Mouse (Mus musculus) intestine, postnatal 0 days (tissue): ENCODE data around the gene Slc5a6. TPM values are rescaled to one million over a fixed set of nuclear protein-coding genes. Genes with fewer than 3 reads are reported as not detected.

Source experiments
- ATAC-seq: fragments of 200-750 bp; cut with Nextera tagmentation; 2 replicates; pipeline ENCODE4 v1.8.0; 2017; ENCODE audit warnings: mild to moderate bottlenecking, moderate TSS enrichment, moderate library complexity
- H3K27ac ChIP-seq: fragments of 300-500 bp; sonication (generic); 2 replicates; pipeline ENCODE4 v1.5.1; 2014; ENCODE audit warnings: mild to moderate bottlenecking, low read depth, low read length, moderate library complexity
- H3K27me3 ChIP-seq: fragments of 300-500 bp; sonication (generic); replicated peaks from 2 replicates; pipeline ENCODE4 v1.6.1; 2014; ENCODE audit warnings: low read length, mixed read lengths; ENCODE audit not compliant: control insufficient read depth, insufficient read depth
- H3K36me3 ChIP-seq: fragments of 300-500 bp; sonication (generic); 2 replicates; pipeline ENCODE4 v1.6.1; 2014; ENCODE audit warnings: mild to moderate bottlenecking, moderate library complexity; ENCODE audit not compliant: control insufficient read depth, insufficient read depth
- H3K4me1 ChIP-seq: fragments of 300-500 bp; sonication (generic); replicated peaks from 2 replicates; pipeline ENCODE4 v1.6.1; 2014; ENCODE audit warnings: antibody characterized with exemption, low read length, mixed read lengths; ENCODE audit not compliant: control insufficient read depth, insufficient read depth
- H3K4me2 ChIP-seq: fragments of 300-500 bp; sonication (generic); replicated peaks from 2 replicates; pipeline ENCODE4 v1.6.1; 2014; ENCODE audit warnings: low read depth, mild to moderate bottlenecking, moderate library complexity
- H3K4me3 ChIP-seq: fragments of 300-500 bp; sonication (generic); 2 replicates; pipeline ENCODE4 v1.5.1; 2014; ENCODE audit warnings: low read depth, low read length
- H3K9ac ChIP-seq: fragments of 300-500 bp; sonication (generic); 2 replicates; pipeline ENCODE4 v1.6.1; 2014; ENCODE audit warnings: mild to moderate bottlenecking, low read depth, low read length
- H3K9me3 ChIP-seq: fragments of 300-500 bp; sonication (generic); 2 replicates; pipeline ENCODE4 v1.6.1; 2016; ENCODE audit warnings: mixed run types; ENCODE audit not compliant: control insufficient read depth
- CTCF ChIP-seq: sonication (generic); IDR thresholded peaks from 2 replicates; pipeline ENCODE4 v1.5.1; 2016; ENCODE audit warnings: low read depth, mild to moderate bottlenecking, control low read depth, antibody characterized with exemption, moderate library complexity
- WGBS: fragments of 180-500 bp; shearing (Covaris S2); extraction: QIAGEN DNeasy Blood & Tissue Kit; methylation state at CpG from one replicate; pipeline ENCODE4 v1.1.7; 2014; 5-methylcytosine and 5-hydroxymethylcytosine counted together
- polyA plus RNA-seq: library from polyadenylated mRNA; unstranded; fragments of >200 nt; fragmentation: Nextera tagmentation; extraction: Ambion mirVana; gene quantifications from 2 replicates; pipeline ENCODE4 v1.2.1, GENCODE M21; 2015

Gene Slc5a6
- polyA plus RNA-seq, 1 experiment from 2014 or later, result 18.0 TPM

DNA sequence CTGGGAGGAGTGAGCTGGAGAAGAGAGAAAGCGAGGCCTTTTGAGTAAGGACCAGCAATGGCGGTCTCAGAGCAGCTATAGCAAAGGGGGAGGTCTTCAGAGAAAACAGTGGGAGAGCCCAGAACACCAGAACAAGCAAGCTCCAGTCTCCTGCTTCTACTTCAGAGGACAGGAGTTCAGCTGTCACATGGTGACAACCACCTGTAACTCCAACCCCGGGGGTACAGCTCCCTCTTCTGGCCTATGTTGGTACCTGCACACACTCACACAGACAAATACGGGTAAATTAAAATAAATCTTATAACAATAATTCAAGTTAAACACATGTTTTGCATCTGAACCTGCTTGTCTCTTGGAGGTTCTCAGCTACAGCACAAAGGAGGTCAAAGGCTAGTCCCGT is 50.4 kb downstream of the Slc5a6 start:
- ATAC-seq, result peak; percentile 34; the same call in 1 of the 2 replicates
- 29% methylated on average over 5 of the region's 5 CpGs for WGBS
- H3K36me3 ChIP-seq, result no peaks in the 10 kb centered on the region

DNA sequence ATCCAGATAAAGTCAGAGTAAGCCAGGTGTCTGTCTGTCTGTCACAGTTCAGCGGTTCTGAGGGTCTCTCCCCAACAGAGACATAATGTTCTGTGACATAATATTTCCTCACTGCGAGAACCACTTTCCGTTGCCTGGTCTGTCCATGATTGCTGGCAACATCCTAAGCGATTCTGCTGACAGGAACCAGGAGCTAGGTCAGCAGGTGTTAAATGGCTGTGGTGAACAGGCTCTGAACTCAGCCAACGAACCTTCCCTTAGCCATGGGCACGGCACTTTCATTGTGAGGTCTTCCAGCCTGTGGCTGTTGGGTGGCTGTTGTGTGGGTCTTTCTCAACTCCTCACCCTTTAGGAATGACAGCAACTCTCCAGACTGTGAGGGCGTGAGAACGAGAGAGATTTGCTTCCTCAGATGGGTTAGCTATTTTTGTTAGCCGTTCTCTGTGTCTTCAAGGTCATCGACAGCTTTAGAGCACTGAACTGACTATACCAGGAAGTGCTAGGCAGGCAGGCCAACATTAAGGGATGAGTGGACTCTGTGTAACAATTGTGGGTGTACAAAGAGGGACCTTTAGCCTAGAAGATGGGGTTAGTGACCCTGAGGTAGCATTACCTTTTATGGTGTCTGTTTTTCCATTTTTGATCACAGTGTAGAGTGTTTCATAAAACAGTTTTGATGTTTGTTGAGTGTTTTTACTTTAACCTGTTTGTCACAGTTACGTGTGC is 53.7 kb downstream of the Slc5a6 start:
- H3K4me1 ChIP-seq, result no peaks in the 10 kb centered on the region
- WGBS, result 59% methylated on average over 11 of the region's 11 CpGs
- no peak overlapping the region for H3K4me2 ChIP-seq
- H3K36me3 ChIP-seq, result no peaks in the 10 kb centered on the region
- H3K27ac ChIP-seq, result 0 out of 2 replicates have a peak overlapping the region, but pooled peaks have one; percentile 28
- peak; percentile 78 for ATAC-seq
- H3K4me3 ChIP-seq, result no peak overlapping the region
- no peak for TF ChIP-seq CTCF
- H3K9ac ChIP-seq, result no peak overlapping the region
- H3K27me3 ChIP-seq, result no peaks in the 10 kb centered on the region
- no peaks in the 10 kb centered on the region for H3K9me3 ChIP-seq

More for the DNA sequence above, 50.4 kb downstream of the Slc5a6 start:
- Histone ChIP-seq H3K4me2 (no peak overlapping the region), H3K9me3 (no peaks in the 10 kb centered on the region), H3K27me3 (no peaks in the 10 kb centered on the region), H3K4me1 (no peaks in the 10 kb centered on the region), H3K9ac (no peak overlapping the region), H3K27ac (no peak overlapping the region), H3K4me3 (no peak overlapping the region)
- peak; percentile 88 for TF ChIP-seq CTCF

GRCm38 (mm10) chr5:30994074-30994473 is 54.6 kb downstream of the Slc5a6 start:
- Histone ChIP-seq H3K4me3 (no peak overlapping the region), H3K9me3 (no peaks in the 10 kb centered on the region), H3K4me2 (no peak overlapping the region), H3K36me3 (no peaks in the 10 kb centered on the region), H3K27me3 (no peaks in the 10 kb centered on the region), H3K4me1 (no peaks in the 10 kb centered on the region), H3K9ac (no peak overlapping the region), H3K27ac (no peak overlapping the region)
- 70% methylated on average over 3 of the region's 3 CpGs for WGBS
- no peak for TF ChIP-seq CTCF
- no peak for ATAC-seq

GRCm38 (mm10) chr5:30992980-30993676 is 55.6 kb downstream of the Slc5a6 start:
- TF ChIP-seq CTCF, result no peak
- H3K4me1 ChIP-seq, result no peaks in the 10 kb centered on the region
- no peaks in the 10 kb centered on the region for H3K9me3 ChIP-seq
- 72% methylated on average over 5 of the region's 5 CpGs for WGBS
- no peak overlapping the region for H3K9ac ChIP-seq
- H3K4me3 ChIP-seq, result no peak overlapping the region
- no peaks in the 10 kb centered on the region for H3K36me3 ChIP-seq
- H3K27ac ChIP-seq, result no peak overlapping the region
- ATAC-seq, result no peak
- no peaks in the 10 kb centered on the region for H3K27me3 ChIP-seq
- no peak overlapping the region for H3K4me2 ChIP-seq

Other genes with a start within 250 kb of the Slc5a6 start
- 25.3 and 25.5 TPM in 2 replicates for gene Mapre3, start 234.3 kb downstream of the Slc5a6 start, polyA plus RNA-seq
- 46.1 and 47.6 TPM in 2 replicates for gene Tmem214, start 180.9 kb downstream of the Slc5a6 start, polyA plus RNA-seq
- 5.5 and 6.5 TPM in 2 replicates for gene Agbl5, start 160.2 kb downstream of the Slc5a6 start, polyA plus RNA-seq
- gene Ost4, start 141.1 kb downstream of the Slc5a6 start, polyA plus RNA-seq, result 458 and 495 TPM in 2 replicates
- gene Emilin1, start 135.5 kb downstream of the Slc5a6 start, polyA plus RNA-seq, result 63.2 and 63.7 TPM in 2 replicates
- gene Khk, start 127.5 kb downstream of the Slc5a6 start, polyA plus RNA-seq, result 89.6 and 97.9 TPM in 2 replicates
- gene Cgref1, start 103.3 kb downstream of the Slc5a6 start, polyA plus RNA-seq, result 535 and 618 TPM in 2 replicates
- gene Preb, start 88.6 kb downstream of the Slc5a6 start, polyA plus RNA-seq, result 150 and 161 TPM in 2 replicates
- 1.8 and 2.3 TPM in 2 replicates for gene Tcf23, start 80.3 kb downstream of the Slc5a6 start, polyA plus RNA-seq
- 227 and 250 TPM in 2 replicates for gene Atraid, start 612 bp downstream of the Slc5a6 start, polyA plus RNA-seq
- 3.2 and 3.7 TPM in 2 replicates for gene Cad, start 5.9 kb upstream of the Slc5a6 start, polyA plus RNA-seq
- gene Dnajc5g, start 57.4 kb upstream of the Slc5a6 start, polyA plus RNA-seq, result not detected in 2 replicates
- gene Slc30a3, start 59.3 kb upstream of the Slc5a6 start, polyA plus RNA-seq, result 0.10 TPM in 1 of 2 replicates, not detected in the other
- gene Trim54, start 67.8 kb upstream of the Slc5a6 start, polyA plus RNA-seq, result not detected in 2 replicates
- gene Ucn, start 89.9 kb upstream of the Slc5a6 start, polyA plus RNA-seq, result not detected in 2 replicates
- 38.8 and 42.2 TPM in 2 replicates for gene Mpv17, start 105.3 kb upstream of the Slc5a6 start, polyA plus RNA-seq
- gene Gm29609, start 131.0 kb upstream of the Slc5a6 start, polyA plus RNA-seq, result 0.53 and 1.0 TPM in 2 replicates
- gene Gtf3c2, start 131.2 kb upstream of the Slc5a6 start, polyA plus RNA-seq, result 23.1 and 26.2 TPM in 2 replicates
- gene Snx17, start 144.3 kb upstream of the Slc5a6 start, polyA plus RNA-seq, result 122 and 130 TPM in 2 replicates
- 43.7 and 45.1 TPM in 2 replicates for gene Eif2b4, start 144.5 kb upstream of the Slc5a6 start, polyA plus RNA-seq
- gene Zfp513, start 153.4 kb upstream of the Slc5a6 start, polyA plus RNA-seq, result 6.8 and 7.3 TPM in 2 replicates
- 54.8 and 55.4 TPM in 2 replicates for gene Ppm1g, start 171.8 kb upstream of the Slc5a6 start, polyA plus RNA-seq
- 96.4 and 99.6 TPM in 2 replicates for gene Nrbp1, start 191.9 kb upstream of the Slc5a6 start, polyA plus RNA-seq
- 0.51 and 0.70 TPM in 2 replicates for gene Gm9970, start 192.3 kb upstream of the Slc5a6 start, polyA plus RNA-seq
- 105 and 108 TPM in 2 replicates for gene Krtcap3, start 202.8 kb upstream of the Slc5a6 start, polyA plus RNA-seq
- gene Ift172, start 242.2 kb upstream of the Slc5a6 start, polyA plus RNA-seq, result 28.3 and 30.4 TPM in 2 replicates
- 6.2 and 7.2 TPM in 2 replicates for gene Fndc4, start 247.2 kb upstream of the Slc5a6 start, polyA plus RNA-seq
- gene Gckr, start 248.5 kb upstream of the Slc5a6 start, polyA plus RNA-seq, result 0.10 TPM in 1 of 2 replicates, not detected in the other